Mouse (Mus musculus) liver, adult 2 months (tissue): ENCODE results near the gene Bcdin3d. TPM values are rescaled to one million over a fixed set of nuclear protein-coding genes. Genes with fewer than 3 reads are reported as not detected.

Source experiments
- DNase-seq: peaks from one replicate; pipeline ENCODE4 v3.0.0-alpha.2; 2011; ENCODE audit warnings: low read depth, low spot score; ENCODE audit errors: extremely low read depth
- H3K27ac ChIP-seq: fragments of 200-500 bp; replicated peaks from 2 replicates; pipeline ENCODE4 v1.5.1; 2012; ENCODE audit warnings: low read depth, mild to moderate bottlenecking, control low read depth, inconsistent platforms, low read length; ENCODE audit not compliant: insufficient read depth
- H3K27me3 ChIP-seq: fragments of 200-500 bp; 2 replicates; pipeline ENCODE4 v1.6.1; 2012; ENCODE audit warnings: mild to moderate bottlenecking, moderate library complexity, low read length, inconsistent platforms; ENCODE audit not compliant: control insufficient read depth, insufficient read depth
- H3K36me3 ChIP-seq: fragments of 200-500 bp; 2 replicates; pipeline ENCODE4 v1.6.1; 2012; ENCODE audit warnings: low read length, inconsistent platforms; ENCODE audit not compliant: control insufficient read depth, insufficient read depth
- H3K4me1 ChIP-seq: fragments of 200-500 bp; 2 replicates; pipeline ENCODE4 v1.6.1; 2011; ENCODE audit warnings: low read length; ENCODE audit not compliant: control insufficient read depth, insufficient read depth
- H3K4me3 ChIP-seq: fragments of 200-500 bp; 2 replicates; pipeline ENCODE4 v1.5.1; 2011; ENCODE audit warnings: low read depth, mild to moderate bottlenecking, control low read depth, low read length, moderate library complexity; ENCODE audit not compliant: insufficient read depth
- H3K79me2 ChIP-seq: fragments of 200-500 bp; 2 replicates; pipeline ENCODE4 v1.6.1; 2012; ENCODE audit warnings: inconsistent platforms, mild to moderate bottlenecking, low read length, moderate library complexity; ENCODE audit not compliant: control insufficient read depth, insufficient read depth
- H3K9ac ChIP-seq: fragments of 200-500 bp; 2 replicates; pipeline ENCODE4 v1.6.1; 2012; ENCODE audit warnings: low read depth, mild to moderate bottlenecking, control low read depth, inconsistent platforms, low read length
- CTCF ChIP-seq: fragments of 200-500 bp; IDR thresholded peaks from 2 replicates; pipeline ENCODE4 v1.5.1; 2011; ENCODE audit warnings: low read depth, low read length, control low read depth
- POLR2A ChIP-seq: fragments of 200-500 bp; IDR thresholded peaks from 2 replicates; pipeline ENCODE4 v1.6.1; 2011; ENCODE audit warnings: low read length, control low read depth; ENCODE audit not compliant: insufficient read depth; ENCODE audit errors: extremely low read depth
- WGBS: fragments of 180-500 bp; shearing (Covaris S2); methylation state at CpG from one replicate; pipeline ENCODE4 v1.1.7; 2018; 5-methylcytosine and 5-hydroxymethylcytosine counted together
- polyA plus RNA-seq: library from polyadenylated mRNA; depleted of rRNA; stranded (reverse); fragments of >200 nt; gene quantifications from 2 replicates; pipeline ENCODE4 v1.2.3, GENCODE M21; 2012
- total RNA-seq: library from RNA; depleted of rRNA; stranded (reverse); fragments of >200 nt; gene quantifications from 2 replicates; pipeline ENCODE4 v1.2.3, GENCODE M21; 2014

Gene Bcdin3d
- total and polyA plus RNA-seq, 2 experiments, result 3.1 to 3.2 TPM

- Histone ChIP-seq H3K79me2 (no peaks in the 10 kb centered on the region), H3K4me3 (no peak overlapping the region), H3K9ac (no peak overlapping the region), H3K4me1 (no peaks in the 10 kb centered on the region), H3K36me3 (no peaks in the 10 kb centered on the region), H3K27ac (no peak overlapping the region), H3K27me3 (no peaks in the 10 kb centered on the region)
- TF ChIP-seq POLR2A (no peak), CTCF (no peak)
- 64% methylated on average over 6 of the region's 6 CpGs for WGBS
- DNase-seq, result no peak
Observed at GRCm38 (mm10) chr15:99445567-99445966, 29.0 kb downstream of the Bcdin3d start.

GRCm38 (mm10) chr15:99442358-99442757 lies 32.2 kb downstream of the Bcdin3d start:
- Histone ChIP-seq H3K79me2 (no peaks in the 10 kb centered on the region), H3K4me3 (no peak overlapping the region), H3K4me1 (no peaks in the 10 kb centered on the region), H3K27ac (no peak overlapping the region), H3K9ac (no peak overlapping the region), H3K36me3 (no peaks in the 10 kb centered on the region), H3K27me3 (no peaks in the 10 kb centered on the region)
- no peak for DNase-seq
- WGBS, result 84% methylated on average over 7 of the region's 7 CpGs
- TF ChIP-seq POLR2A, result no peak
- no peak for TF ChIP-seq CTCF

DNA sequence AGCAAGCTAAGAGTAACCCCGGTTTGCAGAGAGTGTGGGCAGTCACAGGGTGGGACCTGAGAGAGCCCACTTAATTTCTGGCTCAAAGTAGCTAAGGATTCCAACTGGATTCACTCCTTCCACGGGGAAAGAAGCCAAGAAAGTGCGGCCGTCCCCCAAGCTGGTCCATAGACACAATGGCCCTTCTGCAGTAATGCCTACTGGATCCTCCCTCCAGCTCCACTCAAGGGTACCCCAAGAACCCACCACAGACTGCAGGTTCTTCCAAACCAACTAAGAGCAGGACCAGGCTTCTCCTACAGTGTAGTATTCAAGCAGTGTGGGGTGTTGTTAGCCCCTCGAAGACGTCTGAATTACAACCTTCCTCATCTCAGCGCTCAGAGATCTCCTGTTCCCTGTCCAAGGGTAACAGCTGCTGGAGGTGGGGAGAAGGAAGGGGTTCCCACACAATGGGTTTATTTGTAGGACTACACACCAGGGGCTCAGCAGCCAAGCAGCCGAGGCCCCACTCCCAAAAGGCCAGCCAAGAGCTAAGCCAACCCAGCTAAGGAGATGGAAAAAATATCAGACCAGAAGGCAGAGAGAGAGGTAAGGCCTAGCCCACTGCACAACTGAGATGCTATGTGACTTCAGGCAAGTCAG lies 33.6 kb downstream of the Bcdin3d start:
- Histone ChIP-seq H3K27ac (no peak overlapping the region), H3K36me3 (no peaks in the 10 kb centered on the region), H3K4me1 (no peaks in the 10 kb centered on the region), H3K9ac (no peak overlapping the region), H3K4me3 (no peak overlapping the region), H3K79me2 (no peaks in the 10 kb centered on the region), H3K27me3 (no peaks in the 10 kb centered on the region)
- no peak for TF ChIP-seq CTCF
- no peak for TF ChIP-seq POLR2A
- no peak for DNase-seq
- WGBS, result 73% methylated on average over 8 of the region's 8 CpGs

GRCm38 (mm10) chr15:99440112-99440815 lies 34.3 kb downstream of the Bcdin3d start:
- no peaks in the 10 kb centered on the region for H3K36me3 ChIP-seq
- no peak for TF ChIP-seq CTCF
- no peaks in the 10 kb centered on the region for H3K4me1 ChIP-seq
- H3K27ac ChIP-seq, result no peak overlapping the region
- no peak overlapping the region for H3K9ac ChIP-seq
- no peaks in the 10 kb centered on the region for H3K79me2 ChIP-seq
- 71% methylated on average over 2 of the region's 2 CpGs for WGBS
- no peak overlapping the region for H3K4me3 ChIP-seq
- H3K27me3 ChIP-seq, result no peaks in the 10 kb centered on the region
- DNase-seq, result no peak

DNA sequence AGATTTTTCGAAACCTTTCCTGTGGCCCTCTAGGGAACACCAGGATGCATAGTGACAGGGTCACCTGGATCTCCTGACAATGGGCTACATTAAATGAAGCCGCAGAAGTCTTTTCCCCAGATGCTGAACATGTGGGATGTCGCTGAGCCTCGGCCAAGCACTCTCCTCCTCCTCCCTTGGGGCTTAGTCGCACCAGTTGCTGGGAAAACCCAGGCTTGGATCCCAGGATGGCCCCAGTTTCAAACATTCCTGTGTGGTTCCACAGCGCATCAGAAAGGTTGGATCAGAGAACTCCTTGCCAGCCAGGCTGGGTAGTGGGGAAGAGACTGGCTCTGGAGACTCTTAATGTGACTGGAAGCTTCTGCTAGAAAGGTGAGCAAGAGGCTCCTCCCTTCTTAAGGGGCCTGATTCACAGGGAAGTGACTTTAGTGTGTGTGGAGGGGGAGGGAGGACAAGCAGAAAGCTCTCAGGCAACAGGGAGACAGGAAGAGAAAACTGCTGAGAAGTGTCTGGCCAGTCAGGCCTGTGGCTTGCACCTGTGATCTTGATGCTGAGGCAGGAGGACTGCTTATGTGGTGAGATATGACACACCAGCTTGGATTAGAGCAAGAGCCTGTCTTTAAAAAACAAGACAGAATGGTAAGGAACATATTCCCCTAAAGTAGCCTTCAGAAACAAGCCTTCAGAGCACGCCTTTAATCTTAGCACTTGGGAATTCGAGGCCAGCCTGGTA lies 35.4 kb downstream of the Bcdin3d start:
- no peak for TF ChIP-seq CTCF
- no peak for TF ChIP-seq POLR2A
- H3K4me1 ChIP-seq, result no peaks in the 10 kb centered on the region
- no peak overlapping the region for H3K27ac ChIP-seq
- H3K79me2 ChIP-seq, result no peaks in the 10 kb centered on the region
- no peaks in the 10 kb centered on the region for H3K27me3 ChIP-seq
- no peaks in the 10 kb centered on the region for H3K36me3 ChIP-seq
- DNase-seq, result no peak
- 90% methylated on average over 8 of the region's 8 CpGs for WGBS
- no peak overlapping the region for H3K9ac ChIP-seq
- H3K4me3 ChIP-seq, result no peak overlapping the region

GRCm38 (mm10) chr15:99433913-99434312 lies 40.6 kb downstream of the Bcdin3d start:
- TF ChIP-seq POLR2A, result no peak
- TF ChIP-seq CTCF, result no peak
- Histone ChIP-seq H3K9ac (no peak overlapping the region), H3K27ac (no peak overlapping the region), H3K79me2 (no peaks in the 10 kb centered on the region), H3K36me3 (no peaks in the 10 kb centered on the region), H3K4me1 (peaks cover 1% of the 10 kb centered on the region; the same call in 1 of the 2 replicates), H3K4me3 (no peak overlapping the region), H3K27me3 (no peaks in the 10 kb centered on the region)
- DNase-seq, result no peak
- 60% methylated on average over 12 of the region's 12 CpGs for WGBS
